In genomic region chr2:160747075-160747474, GRCm38 (mm10) we compare ENCODE assay signal across 24 mouse cellular contexts. TPM values are rescaled to one million over a fixed set of nuclear protein-coding genes. Genes with fewer than 3 reads are reported as not detected.
A peak's percentile ranks its signal among the peaks of the same experiment; 100 is the strongest.
DNase-seq lines count a peak whose midpoint lies in the region; ATAC-seq and TF ChIP-seq lines count a peak whose summit lies in the region.
"Had no signal": no experiment of that assay in that cellular context is flagged by ENCODE, and none has a peak within 500 bp of the region (broad histone marks: within the 10 kb centered on the region; RNA-seq: fewer than 3 reads in every experiment).

No protein-coding gene starts in this region.

- peaks cover 24% of the 10 kb centered on the region for H3K4me1 ChIP-seq in embryonic facial prominence, embryonic 13.5 days
- H3K4me1 ChIP-seq in embryonic facial prominence, embryonic 10.5 days, result no peaks in the 10 kb centered on the region; the same call in 1 of the 2 replicates
- peaks cover 19% of the 10 kb centered on the region for H3K4me1 ChIP-seq in lung, postnatal 0 days (ENCODE audit: insufficient read depth, low read depth, low read length)
- peaks cover 6% of the 10 kb centered on the region; the same call in 1 of the 2 replicates for H3K4me1 ChIP-seq in stomach, embryonic 16.5 days (ENCODE audit: control insufficient read depth, insufficient read depth, low read length)
- 0 out of 2 replicates have a peak, but pooled peaks cover 1% of the 10 kb centered on the region for H3K4me1 ChIP-seq in midbrain, embryonic 11.5 days (ENCODE audit: control insufficient read depth, insufficient read depth, low read length)
- H3K4me1 ChIP-seq in midbrain, embryonic 14.5 days (ENCODE audit: control insufficient read depth, insufficient read depth, low read length), result no peaks in the 10 kb centered on the region

- H3K9me3 ChIP-seq in embryonic facial prominence, embryonic 13.5 days, result no peaks in the 10 kb centered on the region
- H3K9me3 ChIP-seq in embryonic facial prominence, embryonic 10.5 days, result no peaks in the 10 kb centered on the region
- H3K9me3 ChIP-seq in lung, postnatal 0 days (ENCODE audit: low read length), result no peaks in the 10 kb centered on the region
- H3K9me3 ChIP-seq in stomach, embryonic 16.5 days (replicated peaks; ENCODE audit: control insufficient read depth, low read length), result no peaks in the 10 kb centered on the region
- no peaks in the 10 kb centered on the region for H3K9me3 ChIP-seq in midbrain, embryonic 11.5 days (ENCODE audit: control insufficient read depth, low read length)
- no peaks in the 10 kb centered on the region for H3K9me3 ChIP-seq in midbrain, embryonic 14.5 days (ENCODE audit: control insufficient read depth, low read length)
- H3K9me3 ChIP-seq: forebrain, embryonic 13.5 days; hindbrain, embryonic 12.5 days; midbrain, embryonic 12.5 days; neural tube, embryonic 13.5 days had no signal

- H3K36me3 ChIP-seq in embryonic facial prominence, embryonic 13.5 days, result peaks cover 81% of the 10 kb centered on the region
- H3K36me3 ChIP-seq in embryonic facial prominence, embryonic 10.5 days (replicated peaks), result peaks cover 97% of the 10 kb centered on the region
- peaks cover 31% of the 10 kb centered on the region for H3K36me3 ChIP-seq in lung, postnatal 0 days (ENCODE audit: insufficient read depth, low read length)
- H3K36me3 ChIP-seq in stomach, embryonic 16.5 days (ENCODE audit: control insufficient read depth, insufficient read depth, low read length), result peaks cover 27% of the 10 kb centered on the region
- peaks cover 35% of the 10 kb centered on the region for H3K36me3 ChIP-seq in midbrain, embryonic 11.5 days (ENCODE audit: control insufficient read depth, insufficient read depth, low read length)
- peaks cover 71% of the 10 kb centered on the region for H3K36me3 ChIP-seq in midbrain, embryonic 14.5 days (ENCODE audit: control insufficient read depth, insufficient read depth, low read length)

- DNase-seq in embryonic facial prominence, embryonic 10.5 days (ENCODE audit: low spot score), result no peak
- peak; percentile 47 for DNase-seq in lung, postnatal 0 days (ENCODE audit: low spot score)
- DNase-seq in lung, postnatal 25 days (ENCODE audit: low spot score), result no peak
- DNase-seq in fat pad, adult 2 months (ENCODE audit: extremely low read depth, low read depth, low spot score), result peak; percentile 85
- no peak for DNase-seq in midbrain, embryonic 11.5 days (ENCODE audit: low spot score, missing footprints)
- no peak for DNase-seq in midbrain, embryonic 14.5 days
- DNase-seq: adrenal gland, postnatal 25 days; cerebellum, adult 18-20 months; cerebellum, postnatal 25 days; embryo, embryonic 11 days; gastrocnemius, postnatal 25 days; heart, postnatal 14 days; liver; liver, postnatal 0 days; lung, postnatal 36 days; thymus, adult 2 months had no signal

- no peaks in the 10 kb centered on the region for H3K27me3 ChIP-seq in embryonic facial prominence, embryonic 13.5 days
- no peaks in the 10 kb centered on the region for H3K27me3 ChIP-seq in embryonic facial prominence, embryonic 10.5 days (replicated peaks; ENCODE audit: low read depth, poor library complexity, severe bottlenecking)
- H3K27me3 ChIP-seq in lung, postnatal 0 days (replicated peaks; ENCODE audit: insufficient read depth, low read length), result no peaks in the 10 kb centered on the region
- H3K27me3 ChIP-seq in stomach, embryonic 16.5 days (ENCODE audit: control insufficient read depth, insufficient read depth, low read length), result no peaks in the 10 kb centered on the region
- no peaks in the 10 kb centered on the region for H3K27me3 ChIP-seq in midbrain, embryonic 11.5 days (ENCODE audit: control insufficient read depth, insufficient read depth, low read length)
- no peaks in the 10 kb centered on the region for H3K27me3 ChIP-seq in midbrain, embryonic 14.5 days (ENCODE audit: control insufficient read depth, insufficient read depth, low read length)
- H3K27me3 ChIP-seq: forebrain, embryonic 13.5 days; hindbrain, embryonic 12.5 days; midbrain, embryonic 12.5 days; neural tube, embryonic 13.5 days; Patski had no signal

- no peak for TF ChIP-seq EP300 in lung, postnatal 0 days (IDR thresholded peaks at IDR 0.05)

- ATAC-seq in embryonic facial prominence, embryonic 13.5 days (ENCODE audit: insufficient number of reproducible peaks, insufficient read depth, low FRiP score, low TSS enrichment, low read depth), result peak; percentile 8; the same call in 1 of the 2 replicates
- peak; percentile 28; the same call in 1 of the 2 replicates for ATAC-seq in lung, postnatal 0 days
- ATAC-seq in stomach, embryonic 16.5 days (ENCODE audit: insufficient read depth, low FRiP score), result peak; percentile 64; the same call in 1 of the 2 replicates
- ATAC-seq in midbrain, embryonic 11.5 days (ENCODE audit: low FRiP score), result no peak
- ATAC-seq in midbrain, embryonic 14.5 days (ENCODE audit: low FRiP score, low TSS enrichment), result no peak
- ATAC-seq: forebrain, embryonic 13.5 days; liver, postnatal 0 days; Patski had no signal

- H3K4me2 ChIP-seq in embryonic facial prominence, embryonic 13.5 days, result no peak overlapping the region
- no peak overlapping the region for H3K4me2 ChIP-seq in lung, postnatal 0 days (replicated peaks; ENCODE audit: low read depth, low read length)
- H3K4me2 ChIP-seq in stomach, embryonic 16.5 days (ENCODE audit: low read depth, low read length), result no peak overlapping the region
- H3K4me2 ChIP-seq in midbrain, embryonic 11.5 days, result no peak overlapping the region
- H3K4me2 ChIP-seq in midbrain, embryonic 14.5 days (ENCODE audit: low read length), result no peak overlapping the region
- H3K4me2 ChIP-seq: forebrain, embryonic 13.5 days; heart, embryonic 11.5 days; hindbrain, embryonic 12.5 days; midbrain, embryonic 12.5 days; neural tube, embryonic 13.5 days had no signal

- no peak for TF ChIP-seq CTCF in lung, postnatal 0 days (IDR thresholded peaks at IDR 0.05)

- no peak overlapping the region for H3K4me3 ChIP-seq in embryonic facial prominence, embryonic 13.5 days
- no peak overlapping the region for H3K4me3 ChIP-seq in embryonic facial prominence, embryonic 10.5 days
- no peak overlapping the region for H3K4me3 ChIP-seq in lung, postnatal 0 days (ENCODE audit: low read depth, low read length)
- H3K4me3 ChIP-seq in stomach, embryonic 16.5 days (replicated peaks; ENCODE audit: low read length), result no peak overlapping the region
- no peak overlapping the region for H3K4me3 ChIP-seq in midbrain, embryonic 11.5 days (ENCODE audit: low read depth, low read length)
- H3K4me3 ChIP-seq in midbrain, embryonic 14.5 days (replicated peaks; ENCODE audit: low read depth, low read length), result no peak overlapping the region
- H3K4me3 ChIP-seq: forebrain, embryonic 13.5 days; hindbrain, embryonic 12.5 days; midbrain, embryonic 12.5 days; neural tube, embryonic 13.5 days had no signal

- H3K9ac ChIP-seq in embryonic facial prominence, embryonic 13.5 days, result no peak overlapping the region
- no peak overlapping the region for H3K9ac ChIP-seq in lung, postnatal 0 days (replicated peaks; ENCODE audit: low read depth)
- H3K9ac ChIP-seq in stomach, embryonic 16.5 days (ENCODE audit: low read length), result no peak overlapping the region
- H3K9ac ChIP-seq in midbrain, embryonic 11.5 days (ENCODE audit: low read length), result no peak overlapping the region
- no peak overlapping the region for H3K9ac ChIP-seq in midbrain, embryonic 14.5 days (replicated peaks; ENCODE audit: low read length)
- H3K9ac ChIP-seq: forebrain, embryonic 13.5 days; hindbrain, embryonic 12.5 days; liver, postnatal 0 days; midbrain, embryonic 12.5 days; neural tube, embryonic 13.5 days had no signal

- peak overlapping the region; percentile 66 for H3K27ac ChIP-seq in embryonic facial prominence, embryonic 13.5 days
- no peak overlapping the region for H3K27ac ChIP-seq in embryonic facial prominence, embryonic 10.5 days (replicated peaks)
- H3K27ac ChIP-seq in lung, postnatal 0 days (ENCODE audit: low read length), result no peak overlapping the region
- peak overlapping the region; percentile 71 for H3K27ac ChIP-seq in stomach, embryonic 16.5 days (ENCODE audit: low read length)
- no peak overlapping the region for H3K27ac ChIP-seq in midbrain, embryonic 11.5 days (ENCODE audit: low read depth, low read length)
- H3K27ac ChIP-seq in midbrain, embryonic 14.5 days (replicated peaks; ENCODE audit: low read depth, low read length), result no peak overlapping the region
- H3K27ac ChIP-seq: forebrain, embryonic 13.5 days; hindbrain, embryonic 12.5 days; midbrain, embryonic 12.5 days; neural tube, embryonic 13.5 days had no signal

- WGBS in embryonic facial prominence, embryonic 13.5 days, result 69% methylated on average over 10 of the region's 10 CpGs
- WGBS in embryonic facial prominence, embryonic 10.5 days, result 95% methylated on average over 10 of the region's 10 CpGs
- WGBS in lung, postnatal 0 days, result 58% methylated on average over 10 of the region's 10 CpGs
- 78% methylated on average over 10 of the region's 10 CpGs for WGBS in stomach, embryonic 16.5 days
- WGBS in midbrain, embryonic 11.5 days, result 94% methylated on average over 10 of the region's 10 CpGs
- WGBS in midbrain, embryonic 14.5 days, result 93% methylated on average over 10 of the region's 10 CpGs

RNA-seq across cellular contexts. Expression of gene Plcg1, which starts 16.0 kb away (rescaled TPM):
- polyA plus RNA-seq in embryonic facial prominence, embryonic 13.5 days (2015; fragmentation: Nextera tagmentation; extraction: Ambion mirVana), result 63.9 and 64.0 TPM in 2 replicates
- 80.9 and 81.8 TPM in 2 replicates for polyA plus RNA-seq in embryonic facial prominence, embryonic 10.5 days (2016; fragmentation: Nextera tagmentation; extraction: Ambion mirVana)
- polyA plus RNA-seq in lung, postnatal 0 days (2015; fragmentation: Nextera tagmentation; extraction: Ambion mirVana), result 34.8 and 36.4 TPM in 2 replicates
- polyA plus RNA-seq in stomach, embryonic 16.5 days (2015; fragmentation: Nextera tagmentation; extraction: Ambion mirVana), result 28.6 and 32.5 TPM in 2 replicates
- 64.0 and 65.3 TPM in 2 replicates for polyA plus RNA-seq in midbrain, embryonic 11.5 days (2014; fragmentation: Nextera tagmentation; extraction: Ambion mirVana)
- 51.7 and 68.8 TPM in 2 replicates for polyA plus RNA-seq in midbrain, embryonic 14.5 days (2014; fragmentation: Nextera tagmentation; extraction: Ambion mirVana)

Comparison
In these comparisons a context has a peak if more than half of its experiments do, and no peak if none do; other contexts are left out.
1. H3K27ac ChIP-seq: peak in embryonic facial prominence, embryonic 13.5 days (single experiment) and stomach, embryonic 16.5 days (single experiment); none in embryonic facial prominence, embryonic 10.5 days (single experiment), lung, postnatal 0 days (single experiment), midbrain, embryonic 11.5 days (single experiment) and midbrain, embryonic 14.5 days (single experiment).
2. DNase-seq: peak in lung, postnatal 0 days (single experiment) and fat pad, adult 2 months (single experiment); none in embryonic facial prominence, embryonic 10.5 days (single experiment), lung, postnatal 25 days (single experiment), midbrain, embryonic 11.5 days (single experiment) and midbrain, embryonic 14.5 days (single experiment).
3. ATAC-seq: peak in embryonic facial prominence, embryonic 13.5 days (single experiment), lung, postnatal 0 days (single experiment) and stomach, embryonic 16.5 days (single experiment); none in midbrain, embryonic 11.5 days (single experiment) and midbrain, embryonic 14.5 days (single experiment).